Mouse (Mus musculus): ENCODE measurements around the gene Proca1.

DNA sequence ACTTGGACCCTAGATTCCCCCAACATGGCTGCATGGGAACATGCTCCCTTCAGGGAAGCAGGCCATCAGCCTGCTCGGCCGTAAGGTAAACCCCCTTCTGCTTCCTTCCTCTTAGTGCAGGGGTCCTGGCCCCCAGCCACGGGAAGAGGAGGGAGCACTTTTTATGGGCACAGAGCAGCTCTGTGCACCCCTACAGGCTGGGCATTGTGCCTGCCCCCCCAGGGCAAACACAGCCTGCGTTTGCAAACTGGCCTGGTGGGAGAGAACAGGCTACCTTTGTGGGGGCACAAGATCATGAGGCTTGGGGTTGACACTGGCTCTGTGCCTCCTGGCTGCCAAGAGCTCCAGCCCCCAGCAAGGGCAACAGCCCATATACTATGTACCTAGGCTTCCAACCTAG lies 31.2 kb upstream of the Proca1 start:
- TF ChIP-seq CTCF (IDR thresholded peaks at IDR 0.05) = no peak
- TF ChIP-seq EP300 (IDR thresholded peaks at IDR 0.05; ENCODE audit: insufficient read depth, low read depth, low read length) = no peak
- no peak for TF ChIP-seq POLR2A (IDR thresholded peaks at IDR 0.05; ENCODE audit: insufficient read depth, low read depth, low read length)
